Mouse (Mus musculus) R1 (cell line): Measurements from ENCODE around the gene Mup17.
A peak's percentile ranks its signal among the peaks of the same experiment; 100 is the strongest.
"Not testable (repeated sequence)": the region's sequence is repeated elsewhere in the genome, so short reads cannot be mapped to it uniquely, and the experiment has no call there.

Experiments
- DNase-seq: peaks from one replicate; pipeline ENCODE4 v3.0.0-alpha.2; 2018; ENCODE audit warnings: low read depth, low spot score

The Mup17 gene

GRCm38 (mm10) chr4:61595771-61596170 is at the start of gene Mup17:
TSS of gene Mup17 (minus strand) at chr4:61595871.
- not testable (repeated sequence) for DNase-seq

GRCm38 (mm10) chr4:61571561-61571960 is 24.1 kb downstream of the Mup17 start:
- DNase-seq: peak; percentile 58

GRCm38 (mm10) chr4:61555887-61556286 is 39.8 kb downstream of the Mup17 start:
- DNase-seq: not testable (repeated sequence)
